Mouse (Mus musculus) erythroblast, adult 5-6 weeks (primary cell): ENCODE measurements around the gene Xndc1. TPM values are rescaled to one million over a fixed set of nuclear protein-coding genes. Genes with fewer than 3 reads are reported as not detected.

Source experiments
- ATAC-seq: replicated peaks from 2 replicates; pipeline ENCODE4 v1.8.0; 2016; ENCODE audit warnings: moderate number of reproducible peaks, mild to moderate bottlenecking, moderate TSS enrichment, inconsistent platforms; ENCODE audit not compliant: poor library complexity, low FRiP score, severe bottlenecking
- total RNA-seq, 2 experiments: library from RNA; stranded (forward) in 1 of 2; stranded (reverse) in 1 of 2; fragments of 150-400 nt in 1 of 2; fragments of 200-764, 138-1000 nt in 1 of 2; gene quantifications; 2 replicates each; pipeline versions ENCODE4 v1.2.3 to v1.2.4; 2015 to 2017; ENCODE audit warnings: low replicate concordance in 2 of 2

Xndc1 gene
- total RNA-seq, 2 experiments from 2014 or later: 7.3 to 12.3 TPM

GRCm38 (mm10) chr7:102117382-102117781 is 52.1 kb downstream of the Xndc1 start:
- ATAC-seq: no peak

DNA sequence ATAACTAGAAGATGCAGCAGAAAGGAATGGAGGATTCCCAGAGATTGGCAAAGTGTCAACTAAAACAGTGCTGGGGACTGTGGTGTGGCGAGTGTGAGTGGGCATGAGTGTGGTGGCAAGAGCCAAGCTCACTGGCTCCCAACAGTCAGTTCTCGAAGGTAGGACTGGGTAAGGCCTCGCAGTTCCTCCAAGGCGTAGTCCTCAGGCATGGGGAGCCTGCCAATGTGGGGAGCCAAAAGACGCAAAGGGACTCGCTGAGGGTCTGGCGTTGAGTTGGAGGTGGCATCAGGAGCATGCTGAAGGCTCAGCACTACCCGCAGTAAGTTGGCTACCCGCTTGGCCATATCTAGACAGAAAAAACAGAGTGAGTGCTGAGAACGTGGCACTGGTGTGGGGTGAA is 55.0 kb downstream of the Xndc1 start:
- ATAC-seq: no peak

- ATAC-seq: no peak
These were observed 67.1 kb downstream of the Xndc1 start for GRCm38 (mm10) chr7:102132395-102132794.

Other genes starting within 250 kb of the Xndc1 start
- not detected in 2 replicates for gene Phox2a, start 247.2 kb upstream of the Xndc1 start, total RNA-seq (2015; ENCODE audit: low replicate concordance)
- gene Phox2a, start 247.2 kb upstream of the Xndc1 start, total RNA-seq (2017; ENCODE audit: low replicate concordance): not detected in 2 replicates
- 0.58 and 5.6 TPM in 2 replicates for gene Inppl1, start 227.3 kb upstream of the Xndc1 start, total RNA-seq (2015; ENCODE audit: low replicate concordance)
- gene Inppl1, start 227.3 kb upstream of the Xndc1 start, total RNA-seq (2017; ENCODE audit: low replicate concordance): 1.4 and 18.0 TPM in 2 replicates
- 3.6 TPM in 1 of 2 replicates, not detected in the other for gene Folr2, start 208.3 kb upstream of the Xndc1 start, total RNA-seq (2015; ENCODE audit: low replicate concordance)
- not detected in 2 replicates for gene Folr2, start 208.3 kb upstream of the Xndc1 start, total RNA-seq (2017; ENCODE audit: low replicate concordance)
- gene Anapc15, start 201.8 kb upstream of the Xndc1 start, total RNA-seq (2015; ENCODE audit: low replicate concordance): 14.2 and 28.4 TPM in 2 replicates
- 18.6 and 19.5 TPM in 2 replicates for gene Anapc15, start 201.8 kb upstream of the Xndc1 start, total RNA-seq (2017; ENCODE audit: low replicate concordance)
- gene Folr1, start 194.7 kb upstream of the Xndc1 start, total RNA-seq (2015; ENCODE audit: low replicate concordance): not detected in 2 replicates
- not detected in 2 replicates for gene Folr1, start 194.7 kb upstream of the Xndc1 start, total RNA-seq (2017; ENCODE audit: low replicate concordance)
- 35.0 and 36.6 TPM in 2 replicates for gene Lamtor1, start 159.6 kb upstream of the Xndc1 start, total RNA-seq (2015; ENCODE audit: low replicate concordance)
- 26.2 and 28.0 TPM in 2 replicates for gene Lamtor1, start 159.6 kb upstream of the Xndc1 start, total RNA-seq (2017; ENCODE audit: low replicate concordance)
- not detected in 2 replicates for gene Tomt, start 159.2 kb upstream of the Xndc1 start, total RNA-seq (2015; ENCODE audit: low replicate concordance)
- gene Tomt, start 159.2 kb upstream of the Xndc1 start, total RNA-seq (2017; ENCODE audit: low replicate concordance): 0.56 TPM in 1 of 2 replicates, not detected in the other
- not detected in 2 replicates for gene Lrrc51, start 131.6 kb upstream of the Xndc1 start, total RNA-seq (2015; ENCODE audit: low replicate concordance)
- not detected in 2 replicates for gene Lrrc51, start 131.6 kb upstream of the Xndc1 start, total RNA-seq (2017; ENCODE audit: low replicate concordance)
- gene Numa1, start 131.4 kb upstream of the Xndc1 start, total RNA-seq (2015; ENCODE audit: low replicate concordance): 22.3 and 42.0 TPM in 2 replicates
- 64.5 and 110 TPM in 2 replicates for gene Numa1, start 131.4 kb upstream of the Xndc1 start, total RNA-seq (2017; ENCODE audit: low replicate concordance)
- 7.7 TPM in 1 of 2 replicates, not detected in the other for gene Il18bp, start 46.8 kb upstream of the Xndc1 start, total RNA-seq (2015; ENCODE audit: low replicate concordance)
- 5.4 and 9.0 TPM in 2 replicates for gene Il18bp, start 46.8 kb upstream of the Xndc1 start, total RNA-seq (2017; ENCODE audit: low replicate concordance)
- 3.8 and 5.8 TPM in 2 replicates for gene Rnf121, start within 50 bp of the Xndc1 start, total RNA-seq (2015; ENCODE audit: low replicate concordance)
- gene Rnf121, start within 50 bp of the Xndc1 start, total RNA-seq (2017; ENCODE audit: low replicate concordance): 2.8 and 6.6 TPM in 2 replicates
- gene Xntrpc, start 202 bp downstream of the Xndc1 start, total RNA-seq (2015; ENCODE audit: low replicate concordance): 1.3 TPM in 1 of 2 replicates, not detected in the other
- 0.70 and 1.1 TPM in 2 replicates for gene Xntrpc, start 202 bp downstream of the Xndc1 start, total RNA-seq (2017; ENCODE audit: low replicate concordance)
- gene Trpc2, start 17.6 kb downstream of the Xndc1 start, total RNA-seq (2015; ENCODE audit: low replicate concordance): 0.63 TPM in 1 of 2 replicates, not detected in the other
- gene Trpc2, start 17.6 kb downstream of the Xndc1 start, total RNA-seq (2017; ENCODE audit: low replicate concordance): 0.28 TPM in 1 of 2 replicates, not detected in the other
- not detected in 2 replicates for gene Art1, start 36.2 kb downstream of the Xndc1 start, total RNA-seq (2015; ENCODE audit: low replicate concordance)
- gene Art1, start 36.2 kb downstream of the Xndc1 start, total RNA-seq (2017; ENCODE audit: low replicate concordance): not detected in 2 replicates
- gene Art5, start 44.0 kb downstream of the Xndc1 start, total RNA-seq (2015; ENCODE audit: low replicate concordance): not detected in 2 replicates
- gene Art5, start 44.0 kb downstream of the Xndc1 start, total RNA-seq (2017; ENCODE audit: low replicate concordance): not detected in 2 replicates
- not detected in 2 replicates for gene Chrna10, start 51.3 kb downstream of the Xndc1 start, total RNA-seq (2015; ENCODE audit: low replicate concordance)
- not detected in 2 replicates for gene Chrna10, start 51.3 kb downstream of the Xndc1 start, total RNA-seq (2017; ENCODE audit: low replicate concordance)
- 18.6 and 20.7 TPM in 2 replicates for gene Nup98, start 144.7 kb downstream of the Xndc1 start, total RNA-seq (2015; ENCODE audit: low replicate concordance)
- gene Nup98, start 144.7 kb downstream of the Xndc1 start, total RNA-seq (2017; ENCODE audit: low replicate concordance): 14.4 and 16.6 TPM in 2 replicates
- 19.0 and 23.4 TPM in 2 replicates for gene Pgap2, start 144.7 kb downstream of the Xndc1 start, total RNA-seq (2015; ENCODE audit: low replicate concordance)
- 3.5 and 5.7 TPM in 2 replicates for gene Pgap2, start 144.7 kb downstream of the Xndc1 start, total RNA-seq (2017; ENCODE audit: low replicate concordance)
- gene Rhog, start 190.5 kb downstream of the Xndc1 start, total RNA-seq (2015; ENCODE audit: low replicate concordance): 110 and 113 TPM in 2 replicates
- 22.4 and 27.5 TPM in 2 replicates for gene Rhog, start 190.5 kb downstream of the Xndc1 start, total RNA-seq (2017; ENCODE audit: low replicate concordance)
- 7.7 and 29.2 TPM in 2 replicates for gene Stim1, start 202.3 kb downstream of the Xndc1 start, total RNA-seq (2015; ENCODE audit: low replicate concordance)
- gene Stim1, start 202.3 kb downstream of the Xndc1 start, total RNA-seq (2017; ENCODE audit: low replicate concordance): 18.1 and 18.5 TPM in 2 replicates